Mouse (Mus musculus): ENCODE measurements around the gene Ccdc9b. TPM values are rescaled to one million over a fixed set of nuclear protein-coding genes. Genes with fewer than 3 reads are reported as not detected.

Gene Ccdc9b
- total and polyA plus RNA-seq, 3 experiments = not detected

DNA sequence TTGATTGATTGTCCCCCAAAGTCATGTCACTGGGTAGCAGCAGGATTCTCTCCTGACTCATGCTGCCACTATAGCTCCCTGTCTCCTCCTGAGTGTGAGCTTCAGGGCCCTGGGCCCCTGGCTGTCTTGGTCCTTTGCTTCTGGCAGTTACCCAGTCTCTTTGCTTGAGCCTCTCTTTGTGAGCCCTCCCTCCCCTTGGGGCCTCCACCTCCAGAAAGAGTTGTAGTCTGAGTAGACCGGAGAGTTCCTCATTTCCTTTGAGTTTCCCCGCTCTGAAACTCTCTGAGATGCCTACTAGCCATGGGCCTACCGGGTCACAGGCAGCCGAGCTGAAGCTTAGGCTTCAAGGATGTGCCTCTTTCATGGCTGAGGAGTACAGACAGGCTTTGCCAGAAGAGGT, 31.2 kb upstream of the Ccdc9b start:
- in situ Hi-C loops (cut with MboI; ENCODE audit: low pct_ligation_motif_present, low pct_unique_long_range_greater_than_20kb, low sequenced_read_pairs) = no loop called here
- H3K9me3 ChIP-seq (replicated peaks; ENCODE audit: low read length) = peaks cover 7% of the 10 kb centered on the region
- no peaks in the 10 kb centered on the region for H3K36me3 ChIP-seq (replicated peaks in 1 of 2; ENCODE audit: control insufficient read depth in 1 of 2, insufficient read depth in 1 of 2, low read length in 1 of 2)
- no peaks in the 10 kb centered on the region for H3K79me2 ChIP-seq (replicated peaks; ENCODE audit: control insufficient read depth, extremely low read depth, insufficient read depth, poor library complexity, severe bottlenecking)
- no peak overlapping the region for H3K4me3 ChIP-seq (replicated peaks in 1 of 3; ENCODE audit: low read depth in 2 of 3, low read length in 2 of 3, poor library complexity in 1 of 3)
- TF ChIP-seq MEF2A (IDR thresholded peaks at IDR 0.05; ENCODE audit: borderline replicate concordance, low read depth, low read length) (no peak), E2F4 (IDR thresholded peaks at IDR 0.05; ENCODE audit: insufficient replicate concordance, low read depth, low read length) (no peak), GABPA (IDR thresholded peaks at IDR 0.05; ENCODE audit: insufficient replicate concordance, low read depth, low read length) (no peak), ZC3H11A (IDR thresholded peaks at IDR 0.05; ENCODE audit: low read depth, low read length) (no peak), HCFC1 (IDR thresholded peaks at IDR 0.05; ENCODE audit: low read depth, low read length) (no peak), RAD21 (IDR thresholded peaks at IDR 0.05; ENCODE audit: low read depth, low read length) (no peak)
- dilution Hi-C loops (cut with MboI; ENCODE audit: extremely low pct_ligation_motif_present, extremely low pct_unique_long_range_greater_than_20kb, low sequenced_read_pairs) = no loop called here
- H3K27ac ChIP-seq (ENCODE audit: insufficient read depth, low read depth) = no peak overlapping the region
- H3K4me1 ChIP-seq (ENCODE audit: control insufficient read depth in 1 of 2, insufficient read depth in 2 of 2) = peaks cover 3 to 13% of the 10 kb centered on the region in 2 experiments; a peak in 3 of 4 replicates
- no peak overlapping the region for H3K9ac ChIP-seq (ENCODE audit: insufficient read depth, low read depth)
- H3K4me2 ChIP-seq (ENCODE audit: insufficient read depth, low read depth, poor library complexity, severe bottlenecking) = no peak overlapping the region
- H3K27me3 ChIP-seq (replicated peaks) = peaks cover 52% of the 10 kb centered on the region
- DNase-seq (ENCODE audit: extremely low read depth) = peak; percentile 25

DNA sequence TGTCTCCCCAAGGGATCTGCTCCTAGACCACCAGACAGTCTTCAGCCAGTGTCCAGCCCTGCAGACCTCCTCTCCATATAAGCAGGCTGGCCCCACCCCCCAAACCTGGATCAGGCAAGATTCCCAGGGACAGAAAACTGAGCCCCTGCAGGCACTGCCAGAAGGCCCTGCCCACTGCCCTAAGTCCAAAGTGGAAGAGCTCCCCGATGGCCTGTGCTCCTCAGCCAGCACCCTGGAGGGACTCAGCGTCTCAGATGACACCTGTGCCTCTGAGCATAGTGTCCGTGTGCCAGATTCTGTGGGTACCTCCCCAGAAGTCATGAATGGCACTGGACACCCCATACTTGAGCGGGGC, 29.8 kb upstream of the Ccdc9b start:
- no peaks in the 10 kb centered on the region for H3K36me3 ChIP-seq (replicated peaks in 1 of 2; ENCODE audit: control insufficient read depth in 1 of 2, insufficient read depth in 1 of 2, low read length in 1 of 2)
- no peak overlapping the region for H3K4me3 ChIP-seq (replicated peaks in 1 of 3; ENCODE audit: low read depth in 2 of 3, low read length in 2 of 3, poor library complexity in 1 of 3)
- peaks cover 60% of the 10 kb centered on the region for H3K27me3 ChIP-seq (replicated peaks)
- peaks cover 3 to 13% of the 10 kb centered on the region in 2 experiments; a peak in 3 of 4 replicates for H3K4me1 ChIP-seq (ENCODE audit: control insufficient read depth in 1 of 2, insufficient read depth in 2 of 2)
- dilution Hi-C loops (cut with MboI; ENCODE audit: extremely low pct_ligation_motif_present, extremely low pct_unique_long_range_greater_than_20kb, low sequenced_read_pairs) = no loop called here
- no peaks in the 10 kb centered on the region for H3K79me2 ChIP-seq (replicated peaks; ENCODE audit: control insufficient read depth, extremely low read depth, insufficient read depth, poor library complexity, severe bottlenecking)
- TF ChIP-seq RCOR1 (conservative IDR thresholded peaks at IDR 0.05; ENCODE audit: low read depth, low read length) = no peak
- no peak for TF ChIP-seq GABPA (IDR thresholded peaks at IDR 0.05; ENCODE audit: insufficient replicate concordance, low read depth, low read length)
- no peak for TF ChIP-seq POLR2AphosphoS2 (IDR thresholded peaks at IDR 0.05; ENCODE audit: low read depth, low read length)
- TF ChIP-seq SIN3A (IDR thresholded peaks at IDR 0.05; ENCODE audit: low read length) = no peak
- TF ChIP-seq E2F4 (IDR thresholded peaks at IDR 0.05; ENCODE audit: insufficient replicate concordance, low read depth, low read length) = no peak
- TF ChIP-seq BHLHE40 (IDR thresholded peaks at IDR 0.05; ENCODE audit: low read depth, low read length) = no peak
- no peak for TF ChIP-seq USF2 (conservative IDR thresholded peaks at IDR 0.05; ENCODE audit: low read depth, low read length)
- no peak for TF ChIP-seq MEF2A (IDR thresholded peaks at IDR 0.05; ENCODE audit: borderline replicate concordance, low read depth, low read length)
- no peak for TF ChIP-seq PAX5 (IDR thresholded peaks at IDR 0.05; ENCODE audit: low read length)
- TF ChIP-seq CHD2 (IDR thresholded peaks at IDR 0.05; ENCODE audit: low read length) = no peak
- no peak for TF ChIP-seq MAX (IDR thresholded peaks at IDR 0.05; ENCODE audit: low read length)
- no peak for TF ChIP-seq POLR2A (IDR thresholded peaks at IDR 0.05; ENCODE audit: low read depth, low read length)
- TF ChIP-seq ZNF384 (IDR thresholded peaks at IDR 0.05; ENCODE audit: low read depth, low read length) = no peak
- TF ChIP-seq TBP (conservative IDR thresholded peaks at IDR 0.05; ENCODE audit: low read depth, low read length) = no peak
- H3K27ac ChIP-seq (ENCODE audit: insufficient read depth, low read depth) = no peak overlapping the region
- no peak overlapping the region for H3K4me2 ChIP-seq (ENCODE audit: insufficient read depth, low read depth, poor library complexity, severe bottlenecking)
- no peaks in the 10 kb centered on the region for H3K9me3 ChIP-seq (replicated peaks; ENCODE audit: low read length)
- DNase-seq (ENCODE audit: extremely low read depth) = no peak
- no peak overlapping the region for H3K9ac ChIP-seq (ENCODE audit: insufficient read depth, low read depth)
- in situ Hi-C loops (cut with MboI; ENCODE audit: low pct_ligation_motif_present, low pct_unique_long_range_greater_than_20kb, low sequenced_read_pairs) = no loop called here

All from CH12.LX (cell line).